Mouse (Mus musculus) lung, embryonic 15.5 days (tissue): ENCODE data around the gene Ccdc189. TPM values are rescaled to one million over a fixed set of nuclear protein-coding genes. Genes with fewer than 3 reads are reported as not detected.
A peak's percentile ranks its signal among the peaks of the same experiment; 100 is the strongest.
"Not testable (repeated sequence)": the region's sequence is repeated elsewhere in the genome, so short reads cannot be mapped to it uniquely, and the experiment has no call there.

Source experiments
- ATAC-seq: fragments of 200-750 bp; cut with Nextera tagmentation; 2 replicates; pipeline ENCODE4 v1.8.0; 2017; ENCODE audit warnings: moderate number of reproducible peaks, borderline replicate concordance; ENCODE audit not compliant: low FRiP score, low TSS enrichment; ENCODE audit errors: extremely low read depth
- H3K27ac ChIP-seq: fragments of 300-500 bp; sonication (generic); 2 replicates; pipeline ENCODE4 v1.5.1; 2015; ENCODE audit warnings: moderate library complexity, mild to moderate bottlenecking, inconsistent platforms
- H3K27me3 ChIP-seq: fragments of 300-500 bp; sonication (generic); 2 replicates; pipeline ENCODE4 v1.6.1; 2015; ENCODE audit warnings: inconsistent platforms
- H3K36me3 ChIP-seq: fragments of 300-500 bp; sonication (generic); 2 replicates; pipeline ENCODE4 v1.6.1; 2015; ENCODE audit warnings: inconsistent platforms
- H3K4me1 ChIP-seq: fragments of 300-500 bp; sonication (generic); 2 replicates; pipeline ENCODE4 v1.6.1; 2015; ENCODE audit warnings: inconsistent platforms
- H3K4me2 ChIP-seq: fragments of 300-500 bp; sonication (generic); 2 replicates; pipeline ENCODE4 v1.6.1; 2015; ENCODE audit warnings: inconsistent platforms, mild to moderate bottlenecking, moderate library complexity
- H3K4me3 ChIP-seq: fragments of 300-500 bp; sonication (generic); 2 replicates; pipeline ENCODE4 v1.5.1; 2015; ENCODE audit warnings: mild to moderate bottlenecking, inconsistent platforms
- H3K9ac ChIP-seq: fragments of 300-500 bp; sonication (generic); 2 replicates; pipeline ENCODE4 v1.6.1; 2015; ENCODE audit warnings: inconsistent platforms
- H3K9me3 ChIP-seq: fragments of 300-500 bp; sonication (generic); 2 replicates; pipeline ENCODE4 v1.6.1; 2016; ENCODE audit warnings: inconsistent platforms
- WGBS: fragments of 180-500 bp; shearing (Covaris S2); methylation state at CpG from one replicate; pipeline ENCODE4 v1.1.7; 2015; 5-methylcytosine and 5-hydroxymethylcytosine counted together
- polyA plus RNA-seq: library from polyadenylated mRNA; unstranded; fragments of >200 nt; fragmentation: Nextera tagmentation; extraction: Ambion mirVana; gene quantifications from 2 replicates; pipeline ENCODE4 v1.2.1, GENCODE M21; 2015

Gene Ccdc189
- 12.8 and 15.7 TPM in 2 replicates for polyA plus RNA-seq

- peaks cover 17% of the 10 kb centered on the region for H3K4me1 ChIP-seq
- no peaks in the 10 kb centered on the region for H3K9me3 ChIP-seq
- H3K9ac ChIP-seq, result peak within 1 kb of the TSS; percentile 79
- ATAC-seq, result peak; percentile 98
- peaks cover 48% of the 10 kb centered on the region for H3K36me3 ChIP-seq
- peak within 1 kb of the TSS; percentile 72 for H3K27ac ChIP-seq
- under 1% methylated on average over 46 of the region's 50 CpGs for WGBS
- H3K27me3 ChIP-seq, result no peaks in the 10 kb centered on the region
- H3K4me3 ChIP-seq, result peak within 1 kb of the TSS; percentile 65
- H3K4me2 ChIP-seq, result peak within 1 kb of the TSS; percentile 86
Observed at GRCm38 (mm10) chr7:127588011-127588871, at the start of gene Ccdc189, which contains the start of gene Rnf40. Gene Ccdc189, minus strand, starts transcription at chr7:127588595. Gene Rnf40, plus strand, starts transcription at chr7:127588767.

GRCm38 (mm10) chr7:127636963-127637362 is 48.6 kb upstream of the Ccdc189 start:
- Histone ChIP-seq H3K27me3 (no peaks in the 10 kb centered on the region), H3K4me2 (peak overlapping the region; percentile 74), H3K9me3 (no peaks in the 10 kb centered on the region), H3K4me3 (peak overlapping the region; percentile 57), H3K36me3 (no peaks in the 10 kb centered on the region), H3K9ac (peak overlapping the region; percentile 50), H3K4me1 (peaks cover 5% of the 10 kb centered on the region; the same call in 1 of the 2 replicates), H3K27ac (no peak overlapping the region)
- WGBS, result under 1% methylated on average over 27 of the region's 27 CpGs
- peak; percentile 84 for ATAC-seq

GRCm38 (mm10) chr7:127631416-127631815 is 43.0 kb upstream of the Ccdc189 start:
- Histone ChIP-seq H3K4me3 (no peak overlapping the region), H3K4me1 (no peaks in the 10 kb centered on the region), H3K9me3 (no peaks in the 10 kb centered on the region), H3K27me3 (no peaks in the 10 kb centered on the region), H3K27ac (no peak overlapping the region), H3K36me3 (no peaks in the 10 kb centered on the region), H3K4me2 (no peak overlapping the region), H3K9ac (no peak overlapping the region)
- WGBS, result 82% methylated on average over 4 of the region's 4 CpGs
- ATAC-seq, result no peak

DNA sequence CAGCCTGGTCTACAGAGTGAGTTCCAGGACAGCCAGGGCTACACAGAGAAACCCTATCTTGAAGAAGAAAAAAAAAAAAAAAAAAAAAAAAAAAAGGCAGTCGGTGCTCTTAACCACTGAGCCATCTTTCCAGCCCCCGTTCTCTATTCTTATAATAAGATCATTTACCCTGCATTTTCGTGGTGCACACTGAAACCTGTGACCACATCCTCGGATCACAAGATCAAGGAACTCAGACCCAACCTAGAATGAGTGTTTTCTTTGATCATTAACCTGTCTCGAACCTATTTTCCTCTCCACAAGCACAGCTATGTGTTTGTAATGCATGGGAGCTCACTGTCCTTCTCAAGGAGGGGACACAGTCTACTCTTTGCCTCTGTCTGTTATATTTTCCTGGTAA is 40.3 kb upstream of the Ccdc189 start:
- no peaks in the 10 kb centered on the region for H3K27me3 ChIP-seq
- H3K36me3 ChIP-seq, result no peaks in the 10 kb centered on the region
- 75% methylated on average over 5 of the region's 5 CpGs for WGBS
- no peak overlapping the region for H3K4me3 ChIP-seq
- no peak overlapping the region for H3K4me2 ChIP-seq
- no peak overlapping the region for H3K27ac ChIP-seq
- H3K4me1 ChIP-seq, result no peaks in the 10 kb centered on the region
- H3K9me3 ChIP-seq, result no peaks in the 10 kb centered on the region
- ATAC-seq, result no peak
- H3K9ac ChIP-seq, result no peak overlapping the region

DNA sequence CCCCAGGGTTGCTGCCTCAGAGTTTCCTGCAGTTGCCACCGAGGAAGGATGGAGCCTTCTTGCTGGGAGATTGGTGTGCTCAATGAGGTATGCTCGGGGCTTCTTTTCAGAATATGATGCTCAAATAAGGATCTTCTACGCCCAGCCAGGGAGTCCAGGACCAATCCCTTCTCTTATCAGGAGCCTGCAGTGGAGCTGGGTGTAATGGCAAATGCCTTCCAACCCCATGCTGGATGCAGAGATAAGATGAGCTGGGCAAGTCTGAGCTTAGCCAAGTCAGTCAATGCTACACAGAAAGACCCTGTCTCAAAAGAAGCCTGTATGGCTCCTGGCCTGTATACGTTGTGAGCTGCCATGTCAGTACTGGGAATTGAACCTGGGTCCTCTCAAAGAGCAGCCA is 38.1 kb upstream of the Ccdc189 start:
- Histone ChIP-seq H3K9me3 (no peaks in the 10 kb centered on the region), H3K27ac (no peak overlapping the region), H3K9ac (no peak overlapping the region), H3K36me3 (no peaks in the 10 kb centered on the region), H3K4me2 (no peak overlapping the region), H3K27me3 (no peaks in the 10 kb centered on the region), H3K4me1 (no peaks in the 10 kb centered on the region), H3K4me3 (no peak overlapping the region)
- WGBS, result 89% methylated on average over 4 of the region's 4 CpGs
- ATAC-seq, result no peak

DNA sequence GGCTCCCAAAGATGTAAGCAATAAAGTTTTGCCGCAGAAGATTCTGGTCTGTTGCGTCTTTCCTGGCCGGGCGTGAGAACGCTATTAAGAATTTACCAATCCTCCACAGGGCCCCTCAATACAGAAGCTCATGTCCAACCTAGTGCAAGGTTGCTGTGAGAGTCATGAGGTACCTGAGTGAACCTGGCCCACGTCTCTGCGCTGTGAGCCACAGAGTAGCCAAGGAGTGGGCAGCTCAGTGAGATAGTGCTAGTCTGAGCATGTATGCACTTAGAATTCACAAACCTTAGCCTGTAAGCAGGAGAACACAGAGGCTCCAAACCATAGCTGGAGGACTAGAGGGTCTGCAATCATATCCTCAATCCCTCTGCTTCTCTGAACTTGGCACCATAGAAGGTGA is 37.6 kb upstream of the Ccdc189 start:
- no peak overlapping the region for H3K4me2 ChIP-seq
- H3K9ac ChIP-seq, result no peak overlapping the region
- WGBS, result 95% methylated on average over 7 of the region's 7 CpGs
- no peak overlapping the region for H3K27ac ChIP-seq
- no peaks in the 10 kb centered on the region for H3K36me3 ChIP-seq
- H3K27me3 ChIP-seq, result no peaks in the 10 kb centered on the region
- H3K9me3 ChIP-seq, result no peaks in the 10 kb centered on the region
- ATAC-seq, result no peak
- H3K4me1 ChIP-seq, result no peaks in the 10 kb centered on the region
- no peak overlapping the region for H3K4me3 ChIP-seq

- H3K27me3 ChIP-seq, H3K36me3 ChIP-seq, H3K9me3 ChIP-seq, H3K4me3 ChIP-seq, H3K4me2 ChIP-seq, ATAC-seq, H3K27ac ChIP-seq, H3K9ac ChIP-seq: not testable (repeated sequence)
- H3K4me1 ChIP-seq, result peaks cover 18% of the 10 kb centered on the region
- WGBS, result 91% methylated on average over 7 of the region's 8 CpGs
Observed at GRCm38 (mm10) chr7:127618402-127618801, 30.0 kb upstream of the Ccdc189 start.

DNA sequence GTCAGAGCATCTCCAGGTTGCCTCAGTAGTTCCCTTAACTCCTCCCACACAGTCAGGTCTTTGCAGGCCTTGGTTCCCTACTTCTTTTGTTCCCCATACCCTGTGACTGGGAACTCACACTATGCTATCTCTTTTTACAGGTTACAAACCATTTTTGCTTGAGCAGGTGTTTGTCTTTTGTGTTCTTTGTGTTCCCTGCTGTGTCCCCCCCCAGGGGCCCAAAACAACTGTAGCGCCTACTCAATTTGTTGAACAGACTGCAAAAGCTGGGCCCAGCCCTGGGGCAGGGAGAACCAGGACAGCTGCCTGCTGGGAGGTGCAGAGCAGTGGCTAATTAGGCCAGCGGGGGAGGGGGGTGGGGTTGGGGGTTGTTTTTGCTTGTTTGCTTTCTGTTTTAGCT is 29.6 kb upstream of the Ccdc189 start:
- H3K27me3 ChIP-seq, result no peaks in the 10 kb centered on the region
- no peak overlapping the region for H3K4me3 ChIP-seq
- peaks cover 2% of the 10 kb centered on the region for H3K36me3 ChIP-seq
- no peaks in the 10 kb centered on the region for H3K9me3 ChIP-seq
- H3K4me2 ChIP-seq, result no peak overlapping the region
- no peak overlapping the region for H3K9ac ChIP-seq
- H3K4me1 ChIP-seq, result peaks cover 18% of the 10 kb centered on the region
- ATAC-seq, result no peak
- 65% methylated on average over 2 of the region's 2 CpGs for WGBS
- no peak overlapping the region for H3K27ac ChIP-seq

DNA sequence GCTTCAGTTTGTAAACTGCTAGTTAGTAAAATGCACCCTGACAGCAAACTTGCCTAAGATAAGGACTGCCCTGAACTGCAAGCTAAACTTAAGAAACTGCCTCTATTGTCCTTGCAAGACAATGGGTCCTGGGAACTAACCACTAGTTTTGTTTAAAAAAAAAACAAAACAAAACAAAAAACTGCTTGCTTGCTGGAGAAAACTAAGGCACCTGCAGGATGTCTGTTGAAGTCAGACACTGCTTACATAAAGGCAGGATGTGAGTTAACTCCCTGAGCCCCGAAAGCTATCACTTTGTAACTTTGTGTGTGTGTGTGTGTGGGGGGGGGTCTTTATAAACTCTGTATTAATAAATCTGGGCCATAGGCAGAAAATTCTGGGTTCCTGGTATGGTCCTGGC is 28.5 kb upstream of the Ccdc189 start:
- Histone ChIP-seq H3K9me3 (no peaks in the 10 kb centered on the region), H3K4me3 (no peak overlapping the region), H3K27me3 (no peaks in the 10 kb centered on the region), H3K4me2 (no peak overlapping the region; the same call in 1 of the 2 replicates), H3K9ac (no peak overlapping the region), H3K4me1 (peaks cover 18% of the 10 kb centered on the region), H3K27ac (no peak overlapping the region), H3K36me3 (peaks cover 12% of the 10 kb centered on the region)
- ATAC-seq, result no peak
- 66% methylated on average over 1 of the region's 1 CpGs for WGBS

DNA sequence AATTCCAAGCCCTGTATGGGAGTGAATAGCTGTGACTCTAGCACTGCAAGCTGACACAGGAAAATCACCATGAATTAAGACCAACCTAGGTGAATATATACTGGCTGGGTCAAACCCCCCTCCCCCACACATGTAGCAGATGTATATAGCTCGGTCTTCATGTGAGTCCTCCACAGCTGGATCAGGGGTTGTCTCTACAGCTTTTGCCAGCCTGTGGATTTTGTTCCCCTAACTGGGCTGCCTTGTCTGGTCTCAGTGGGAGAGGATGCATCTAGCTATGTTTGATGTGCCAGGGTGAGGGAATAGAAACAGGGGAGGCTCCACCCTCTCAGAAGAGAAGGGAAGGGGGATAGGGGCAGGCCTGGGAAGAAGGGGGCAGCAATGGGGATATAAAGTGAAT is 27.9 kb upstream of the Ccdc189 start:
- no peak overlapping the region for H3K4me3 ChIP-seq

DNA sequence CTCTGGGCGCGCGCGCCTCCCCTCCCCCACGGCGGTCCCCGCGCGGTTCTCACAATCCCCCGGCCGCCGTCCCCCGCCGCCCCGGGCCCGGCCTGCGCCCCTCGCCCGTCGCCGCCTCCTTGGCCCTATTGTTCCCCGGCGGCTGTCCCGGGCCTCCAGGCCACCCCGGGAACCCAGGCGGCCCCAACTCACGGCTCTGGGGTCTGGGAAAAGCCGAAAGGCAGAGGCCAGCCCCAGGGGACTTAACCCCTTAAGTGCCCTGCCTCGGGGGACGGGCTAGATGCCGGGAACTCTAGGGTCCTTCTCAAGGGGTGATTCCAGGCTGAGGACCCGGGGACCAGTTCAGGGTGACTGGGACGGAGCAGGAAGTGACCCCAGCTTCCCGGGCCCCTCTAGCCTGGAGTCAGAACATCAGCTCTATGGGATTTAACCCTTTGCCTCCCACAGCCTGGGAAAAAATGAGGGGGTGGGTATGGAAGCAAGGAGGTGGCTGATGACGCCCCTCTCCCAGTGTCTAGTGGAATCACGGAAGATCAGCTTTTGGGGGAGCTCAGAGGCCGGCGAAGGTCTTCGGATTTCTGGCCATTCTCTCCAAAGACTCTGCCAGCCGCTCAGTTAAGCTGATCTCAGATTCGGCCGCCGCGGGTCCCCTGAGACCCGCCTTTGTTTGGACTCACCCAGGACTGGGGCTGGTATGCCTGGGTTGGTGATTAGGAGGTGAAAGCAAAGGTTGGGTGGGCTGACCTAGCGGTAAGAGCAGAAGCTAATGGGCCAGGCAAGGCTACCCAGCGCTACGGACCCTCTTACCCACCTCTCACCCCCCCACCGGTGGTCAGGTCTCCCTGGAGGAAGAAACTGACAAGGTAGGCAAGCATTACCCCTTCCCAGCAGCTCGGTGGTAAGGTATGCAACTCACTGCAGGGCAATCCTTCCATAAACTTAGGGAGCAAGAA is 26.8 kb upstream of the Ccdc189 start, which contains the start of gene Zfp629:
Gene Zfp629, minus strand, starts transcription at position 907 of the 953 bp plus-strand sequence.
- peak; percentile 90 for ATAC-seq
- Histone ChIP-seq H3K36me3 (peaks cover 29% of the 10 kb centered on the region), H3K4me1 (peaks cover 18% of the 10 kb centered on the region), H3K4me2 (peak within 1 kb of the TSS; percentile 73), H3K27ac (peak within 1 kb of the TSS; percentile 87), H3K4me3 (peak within 1 kb of the TSS; percentile 100), H3K27me3 (no peaks in the 10 kb centered on the region), H3K9ac (peak within 1 kb of the TSS; percentile 93), H3K9me3 (no peaks in the 10 kb centered on the region)
- 1% methylated on average over 49 of the region's 50 CpGs for WGBS

More for the DNA sequence above, 27.9 kb upstream of the Ccdc189 start:
- no peaks in the 10 kb centered on the region for H3K27me3 ChIP-seq
- no peak for ATAC-seq
- peaks cover 18% of the 10 kb centered on the region for H3K36me3 ChIP-seq
- no peak overlapping the region for H3K27ac ChIP-seq
- peaks cover 18% of the 10 kb centered on the region for H3K4me1 ChIP-seq
- H3K9me3 ChIP-seq, result no peaks in the 10 kb centered on the region
- whole genome bisulfite sequencing, result 79% methylated on average over 1 of the region's 1 CpGs
- peak overlapping the region; percentile 73 for H3K4me2 ChIP-seq
- H3K9ac ChIP-seq, result no peak overlapping the region
